Mouse (Mus musculus) kidney, embryonic 15.5 days (tissue): ENCODE results near the gene Gm8104. TPM values are rescaled to one million over a fixed set of nuclear protein-coding genes. Genes with fewer than 3 reads are reported as not detected.
"Not testable (repeated sequence)": the region's sequence is repeated elsewhere in the genome, so short reads cannot be mapped to it uniquely, and the experiment has no call there.

ENCODE experiments used
- ATAC-seq: fragments of 200-750 bp; cut with Nextera tagmentation; replicated peaks from 2 replicates; pipeline ENCODE4 v1.8.0; 2017; ENCODE audit warnings: moderate TSS enrichment; ENCODE audit not compliant: low FRiP score
- H3K27ac ChIP-seq: fragments of 300-500 bp; sonication (generic); 2 replicates; pipeline ENCODE4 v1.5.1; 2015; ENCODE audit warnings: mild to moderate bottlenecking, inconsistent platforms
- H3K27me3 ChIP-seq: fragments of 300-500 bp; sonication (generic); 2 replicates; pipeline ENCODE4 v1.6.1; 2015; ENCODE audit warnings: inconsistent platforms
- H3K36me3 ChIP-seq: fragments of 300-500 bp; sonication (generic); 2 replicates; pipeline ENCODE4 v1.6.1; 2015; ENCODE audit warnings: inconsistent platforms
- H3K4me1 ChIP-seq: fragments of 300-500 bp; sonication (generic); 2 replicates; pipeline ENCODE4 v1.6.1; 2015; ENCODE audit warnings: inconsistent platforms
- H3K4me2 ChIP-seq: fragments of 300-500 bp; sonication (generic); 2 replicates; pipeline ENCODE4 v1.6.1; 2015; ENCODE audit warnings: moderate library complexity, mild to moderate bottlenecking, inconsistent platforms
- H3K4me3 ChIP-seq: fragments of 300-500 bp; sonication (generic); replicated peaks from 2 replicates; pipeline ENCODE4 v1.5.1; 2015; ENCODE audit warnings: mild to moderate bottlenecking, inconsistent platforms
- H3K9ac ChIP-seq: fragments of 300-500 bp; sonication (generic); 2 replicates; pipeline ENCODE4 v1.6.1; 2015; ENCODE audit warnings: mild to moderate bottlenecking, inconsistent platforms
- H3K9me3 ChIP-seq: fragments of 300-500 bp; sonication (generic); replicated peaks from 2 replicates; pipeline ENCODE4 v1.6.1; 2016; ENCODE audit warnings: inconsistent platforms
- WGBS: fragments of 180-500 bp; shearing (Covaris S2); methylation state at CpG from one replicate; pipeline ENCODE4 v1.1.7; 2015; ENCODE audit warnings: mixed read lengths; 5-methylcytosine and 5-hydroxymethylcytosine counted together
- polyA plus RNA-seq: library from polyadenylated mRNA; unstranded; fragments of >200 nt; fragmentation: Nextera tagmentation; extraction: Ambion mirVana; gene quantifications from 2 replicates; pipeline ENCODE4 v1.2.1, GENCODE M21; 2015

Gm8104 gene
- polyA plus RNA-seq: not detected in 2 replicates

- not testable (repeated sequence) for H3K27me3 ChIP-seq, H3K9ac ChIP-seq, H3K9me3 ChIP-seq, H3K4me2 ChIP-seq, H3K27ac ChIP-seq, H3K4me1 ChIP-seq, H3K36me3 ChIP-seq, ATAC-seq, H3K4me3 ChIP-seq
- 84% methylated on average over 3 of the region's 3 CpGs for WGBS
Observed at GRCm38 (mm10) chr14:43100301-43100700, at the start of gene Gm8104. Gene Gm8104, plus strand, starts transcription at chr14:43100601.

- WGBS: 79% methylated on average over 3 of the region's 3 CpGs
- not testable (repeated sequence) for H3K9ac ChIP-seq, H3K4me3 ChIP-seq, H3K4me1 ChIP-seq, H3K9me3 ChIP-seq, H3K27me3 ChIP-seq, ATAC-seq, H3K36me3 ChIP-seq, H3K4me2 ChIP-seq, H3K27ac ChIP-seq
Observed at GRCm38 (mm10) chr14:43058063-43058462, 42.3 kb upstream of the Gm8104 start.

GRCm38 (mm10) chr14:43060179-43060578, 40.2 kb upstream of the Gm8104 start:
- H3K9ac ChIP-seq, H3K4me1 ChIP-seq, H3K9me3 ChIP-seq, ATAC-seq, H3K36me3 ChIP-seq, H3K4me3 ChIP-seq, H3K27me3 ChIP-seq, H3K4me2 ChIP-seq, H3K27ac ChIP-seq: not testable (repeated sequence)
- 71% methylated on average over 4 of the region's 4 CpGs for WGBS

GRCm38 (mm10) chr14:43076543-43076942, 23.9 kb upstream of the Gm8104 start, which contains the start of gene Gm8094:
Gene Gm8094, minus strand, starts transcription at chr14:43076643.
- H3K4me2 ChIP-seq, H3K36me3 ChIP-seq, H3K9ac ChIP-seq, H3K4me3 ChIP-seq, ATAC-seq, H3K27ac ChIP-seq, H3K4me1 ChIP-seq, H3K27me3 ChIP-seq, H3K9me3 ChIP-seq: not testable (repeated sequence)
- 89% methylated on average over 2 of the region's 2 CpGs for WGBS

- not testable (repeated sequence) for H3K27me3 ChIP-seq, ATAC-seq, H3K4me3 ChIP-seq, H3K36me3 ChIP-seq, H3K4me2 ChIP-seq, H3K9ac ChIP-seq, H3K4me1 ChIP-seq, H3K27ac ChIP-seq, H3K9me3 ChIP-seq
- 63% methylated on average over 1 of the region's 1 CpGs for WGBS
Observed at GRCm38 (mm10) chr14:43084936-43085730, 15.3 kb upstream of the Gm8104 start.

- WGBS: 18% methylated on average over 1 of the region's 14 CpGs
- H3K27me3 ChIP-seq, H3K9ac ChIP-seq, H3K27ac ChIP-seq, H3K36me3 ChIP-seq, H3K4me1 ChIP-seq, H3K9me3 ChIP-seq, H3K4me2 ChIP-seq, H3K4me3 ChIP-seq: not testable (repeated sequence)
- peak; percentile 85 for ATAC-seq
Observed at GRCm38 (mm10) chr14:43089103-43089919, 11.1 kb upstream of the Gm8104 start.

- not testable (repeated sequence) for H3K9ac ChIP-seq, H3K27me3 ChIP-seq, H3K4me2 ChIP-seq, H3K27ac ChIP-seq, H3K4me1 ChIP-seq, ATAC-seq, H3K4me3 ChIP-seq, H3K9me3 ChIP-seq, H3K36me3 ChIP-seq
- 92% methylated on average over 3 of the region's 3 CpGs for WGBS
Observed at GRCm38 (mm10) chr14:43119673-43120072, 19.3 kb downstream of the Gm8104 start.

GRCm38 (mm10) chr14:43126286-43126685, 25.9 kb downstream of the Gm8104 start:
- not testable (repeated sequence) for ATAC-seq, H3K27ac ChIP-seq, H3K9me3 ChIP-seq, H3K4me3 ChIP-seq, H3K9ac ChIP-seq, H3K4me2 ChIP-seq, H3K4me1 ChIP-seq, H3K36me3 ChIP-seq, H3K27me3 ChIP-seq

Other genes starting within 250 kb of the Gm8104 start
- not detected in 2 replicates for gene Gm21977, start 247.1 kb upstream of the Gm8104 start, polyA plus RNA-seq
- not detected in 2 replicates for gene Gm8082, start 107.0 kb upstream of the Gm8104 start, polyA plus RNA-seq
- not detected in 2 replicates for gene Gm10376, start 85.0 kb upstream of the Gm8104 start, polyA plus RNA-seq
- gene Gm8094, start 24.0 kb upstream of the Gm8104 start, polyA plus RNA-seq: not detected in 2 replicates
- not detected in 2 replicates for gene Gm7233, start 79.3 kb downstream of the Gm8104 start, polyA plus RNA-seq
- not detected in 2 replicates for gene Gm8122, start 134.7 kb downstream of the Gm8104 start, polyA plus RNA-seq
- not detected in 2 replicates for gene Gm8126, start 158.0 kb downstream of the Gm8104 start, polyA plus RNA-seq
- gene Gm9732, start 174.4 kb downstream of the Gm8104 start, polyA plus RNA-seq: not detected in 2 replicates
- not detected in 2 replicates for gene Gm8127, start 193.2 kb downstream of the Gm8104 start, polyA plus RNA-seq
- not detected in 2 replicates for gene 1700001F09Rik, start 247.2 kb downstream of the Gm8104 start, polyA plus RNA-seq